Mouse (Mus musculus): ENCODE data around the gene Rab13. TPM values are rescaled to one million over a fixed set of nuclear protein-coding genes. Genes with fewer than 3 reads are reported as not detected.

Gene Rab13
- polyA plus RNA-seq, 2 experiments: 2.9 to 4.3 TPM

GRCm38 (mm10) chr3:90208662-90209061 is 4.8 kb upstream of the Rab13 start:
- ATAC-seq (ENCODE audit: insufficient read depth): no peak
- no peak for DNase-seq (ENCODE audit: low read depth in 3 of 3, low spot score in 3 of 3)
- Histone ChIP-seq H3K9me3 (ENCODE audit: control insufficient read depth, low read length) (no peaks in the 10 kb centered on the region), H3K27me3 (ENCODE audit: control insufficient read depth, insufficient read depth, low read length) (no peaks in the 10 kb centered on the region), H3K36me3 (replicated peaks; ENCODE audit: control insufficient read depth, insufficient read depth, low read depth) (peaks cover 52% of the 10 kb centered on the region), H3K4me1 (replicated peaks; ENCODE audit: control insufficient read depth in 2 of 2, insufficient read depth in 2 of 2, low read length in 1 of 2) (peaks cover 15 to 19% of the 10 kb centered on the region in 2 experiments), H3K4me3 (ENCODE audit: insufficient read depth in 1 of 2, low read depth in 2 of 2, low read length in 2 of 2) (no peak overlapping the region), H3K9ac (replicated peaks) (no peak overlapping the region), H3K27ac (no peak overlapping the region), H3K4me2 (ENCODE audit: low read depth) (no peak overlapping the region)
- 86% methylated on average over 2 of the region's 2 CpGs for WGBS (ENCODE audit: insufficient replicate concordance)
- TF ChIP-seq CTCF (IDR thresholded peaks at IDR 0.05; ENCODE audit: low read depth) (no peak), EP300 (IDR thresholded peaks at IDR 0.05; ENCODE audit: low read depth) (no peak)

- H3K9ac ChIP-seq (replicated peaks): no peak overlapping the region
- H3K4me1 ChIP-seq (replicated peaks; ENCODE audit: control insufficient read depth in 2 of 2, insufficient read depth in 2 of 2, low read length in 1 of 2): peaks cover 20 to 26% of the 10 kb centered on the region in 2 experiments
- ATAC-seq (ENCODE audit: insufficient read depth): no peak
- H3K9me3 ChIP-seq (ENCODE audit: control insufficient read depth, low read length): no peaks in the 10 kb centered on the region
- H3K27me3 ChIP-seq (ENCODE audit: control insufficient read depth, insufficient read depth, low read length): no peaks in the 10 kb centered on the region
- H3K36me3 ChIP-seq (replicated peaks; ENCODE audit: control insufficient read depth, insufficient read depth, low read depth): peaks cover 52% of the 10 kb centered on the region
- no peak for TF ChIP-seq EP300 (IDR thresholded peaks at IDR 0.05; ENCODE audit: low read depth)
- TF ChIP-seq CTCF (IDR thresholded peaks at IDR 0.05; ENCODE audit: low read depth): no peak
- WGBS (ENCODE audit: insufficient replicate concordance): 85% methylated on average over 5 of the region's 5 CpGs
- H3K4me2 ChIP-seq (ENCODE audit: low read depth): no peak overlapping the region
- no peak overlapping the region for H3K4me3 ChIP-seq (ENCODE audit: insufficient read depth in 1 of 2, low read depth in 2 of 2, low read length in 2 of 2)
- no peak for DNase-seq (ENCODE audit: low read depth in 3 of 3, low spot score in 3 of 3)
- H3K27ac ChIP-seq: no peak overlapping the region
Observed at GRCm38 (mm10) chr3:90209908-90210566, 3.5 kb upstream of the Rab13 start.

- H3K27ac ChIP-seq: peak overlapping the region; percentile 25; the same call in 1 of the 2 replicates
- TF ChIP-seq CTCF (IDR thresholded peaks at IDR 0.05; ENCODE audit: low read depth): no peak
- no peak for TF ChIP-seq EP300 (IDR thresholded peaks at IDR 0.05; ENCODE audit: low read depth)
- peak overlapping the region; percentile 69 to 100 for H3K4me3 ChIP-seq (ENCODE audit: insufficient read depth in 1 of 2, low read depth in 2 of 2, low read length in 2 of 2)
- H3K9me3 ChIP-seq (ENCODE audit: control insufficient read depth, low read length): no peaks in the 10 kb centered on the region
- peaks cover 20 to 26% of the 10 kb centered on the region in 2 experiments for H3K4me1 ChIP-seq (replicated peaks; ENCODE audit: control insufficient read depth in 2 of 2, insufficient read depth in 2 of 2, low read length in 1 of 2)
- peaks cover 52% of the 10 kb centered on the region for H3K36me3 ChIP-seq (replicated peaks; ENCODE audit: control insufficient read depth, insufficient read depth, low read depth)
- peak overlapping the region; percentile 97 for H3K4me2 ChIP-seq (ENCODE audit: low read depth)
- DNase-seq (ENCODE audit: low read depth in 3 of 3, low spot score in 3 of 3) (no peak), ATAC-seq (ENCODE audit: insufficient read depth) (no peak)
- no peaks in the 10 kb centered on the region for H3K27me3 ChIP-seq (ENCODE audit: control insufficient read depth, insufficient read depth, low read length)
- H3K9ac ChIP-seq (replicated peaks): peak overlapping the region; percentile 70
- 34% methylated on average over 13 of the region's 13 CpGs for WGBS (ENCODE audit: insufficient replicate concordance)
Observed at GRCm38 (mm10) chr3:90211475-90212398, 1.8 kb upstream of the Rab13 start.

- no peak for ATAC-seq (ENCODE audit: insufficient read depth)
- H3K27ac ChIP-seq: peak overlapping the region; percentile 37
Observed at GRCm38 (mm10) chr3:90212723-90213122, 772 bp upstream of the Rab13 start.

More at GRCm38 (mm10) chr3:90212723-90213122, 772 bp upstream of the Rab13 start:
- Histone ChIP-seq H3K36me3 (replicated peaks; ENCODE audit: control insufficient read depth, insufficient read depth, low read depth) (peaks cover 48% of the 10 kb centered on the region), H3K9ac (replicated peaks) (peak overlapping the region; percentile 70), H3K27me3 (ENCODE audit: control insufficient read depth, insufficient read depth, low read length) (no peaks in the 10 kb centered on the region), H3K4me1 (replicated peaks; ENCODE audit: control insufficient read depth in 2 of 2, insufficient read depth in 2 of 2, low read length in 1 of 2) (peaks cover 20 to 26% of the 10 kb centered on the region in 2 experiments), H3K4me3 (ENCODE audit: insufficient read depth in 1 of 2, low read depth in 2 of 2, low read length in 2 of 2) (peak overlapping the region; percentile 69 to 100), H3K9me3 (ENCODE audit: control insufficient read depth, low read length) (no peaks in the 10 kb centered on the region), H3K4me2 (ENCODE audit: low read depth) (peak overlapping the region; percentile 97)
- no peak for DNase-seq (ENCODE audit: low read depth in 3 of 3, low spot score in 3 of 3)
- no peak for TF ChIP-seq CTCF (IDR thresholded peaks at IDR 0.05; ENCODE audit: low read depth)
- no peak for TF ChIP-seq EP300 (IDR thresholded peaks at IDR 0.05; ENCODE audit: low read depth)
- WGBS (ENCODE audit: insufficient replicate concordance): 2% methylated on average over 5 of the region's 5 CpGs

Data from liver, embryonic 14.5 days (tissue).